In genomic region chr8:71741226-71741625, GRCm38 (mm10) we compare ENCODE assay signal across 11 mouse cellular contexts. TPM values are rescaled to one million over a fixed set of nuclear protein-coding genes. Genes with fewer than 3 reads are reported as not detected.
DNase-seq lines count a peak whose midpoint lies in the region; ATAC-seq and TF ChIP-seq lines count a peak whose summit lies in the region.
"Had no signal": no experiment of that assay in that cellular context is flagged by ENCODE, and none has a peak within 500 bp of the region (broad histone marks: within the 10 kb centered on the region; RNA-seq: fewer than 3 reads in every experiment).

No protein-coding gene starts in this region.

- H3K27me3 ChIP-seq in kidney, embryonic 14.5 days (ENCODE audit: control insufficient read depth, insufficient read depth, low read length): no peaks in the 10 kb centered on the region
- peaks cover 18% of the 10 kb centered on the region for H3K27me3 ChIP-seq in forebrain, embryonic 10.5 days (ENCODE audit: poor library complexity, severe bottlenecking)
- H3K27me3 ChIP-seq in intestine, embryonic 16.5 days (replicated peaks; ENCODE audit: control insufficient read depth, insufficient read depth, low read length): no peaks in the 10 kb centered on the region
- no peaks in the 10 kb centered on the region for H3K27me3 ChIP-seq in midbrain, postnatal 0 days (ENCODE audit: insufficient read depth, low read length)

- TF ChIP-seq CTCF in midbrain, postnatal 0 days (IDR thresholded peaks at IDR 0.05): no peak

- no peak overlapping the region for H3K9ac ChIP-seq in kidney, embryonic 14.5 days (ENCODE audit: low read depth, low read length)
- H3K9ac ChIP-seq in intestine, embryonic 16.5 days (ENCODE audit: low read depth, low read length): no peak overlapping the region
- peak overlapping the region; percentile 33; the same call in 1 of the 2 replicates for H3K9ac ChIP-seq in midbrain, postnatal 0 days (replicated peaks; ENCODE audit: low read length, poor library complexity, severe bottlenecking)

- no peak overlapping the region; the same call in 1 of the 2 replicates for H3K4me3 ChIP-seq in kidney, embryonic 14.5 days (ENCODE audit: low read length)
- H3K4me3 ChIP-seq in forebrain, embryonic 10.5 days: peak overlapping the region; percentile 44; the same call in 1 of the 2 replicates
- peak overlapping the region; percentile 32; the same call in 1 of the 2 replicates for H3K4me3 ChIP-seq in intestine, embryonic 16.5 days (ENCODE audit: low read length)
- peak overlapping the region; percentile 29 for H3K4me3 ChIP-seq in midbrain, postnatal 0 days (ENCODE audit: low read depth, low read length)
- H3K4me3 ChIP-seq: left cerebral cortex, adult 2 months had no signal

- H3K9me3 ChIP-seq in kidney, embryonic 14.5 days (ENCODE audit: control insufficient read depth, low read length): no peaks in the 10 kb centered on the region
- no peaks in the 10 kb centered on the region for H3K9me3 ChIP-seq in forebrain, embryonic 10.5 days
- no peaks in the 10 kb centered on the region for H3K9me3 ChIP-seq in intestine, embryonic 16.5 days (ENCODE audit: control insufficient read depth, low read length)
- no peaks in the 10 kb centered on the region for H3K9me3 ChIP-seq in midbrain, postnatal 0 days (ENCODE audit: low read length)

- no peaks in the 10 kb centered on the region for H3K4me1 ChIP-seq in kidney, embryonic 14.5 days (ENCODE audit: control insufficient read depth, insufficient read depth, low read length)
- peaks cover 13% of the 10 kb centered on the region for H3K4me1 ChIP-seq in forebrain, embryonic 10.5 days
- peaks cover 3% of the 10 kb centered on the region; the same call in 1 of the 2 replicates for H3K4me1 ChIP-seq in intestine, embryonic 16.5 days (ENCODE audit: control insufficient read depth, insufficient read depth, low read length)
- H3K4me1 ChIP-seq in midbrain, postnatal 0 days (ENCODE audit: insufficient read depth, low read length): no peaks in the 10 kb centered on the region

- peak overlapping the region; percentile 47 for H3K4me2 ChIP-seq in kidney, embryonic 14.5 days (replicated peaks; ENCODE audit: low read depth, low read length)
- H3K4me2 ChIP-seq in intestine, embryonic 16.5 days (ENCODE audit: low read depth, low read length): peak overlapping the region; percentile 61
- peak overlapping the region; percentile 61 for H3K4me2 ChIP-seq in midbrain, postnatal 0 days (ENCODE audit: low read depth, low read length, poor library complexity, severe bottlenecking)

- ATAC-seq in kidney, embryonic 14.5 days (ENCODE audit: low FRiP score, low TSS enrichment): no peak
- no peak for ATAC-seq in intestine, embryonic 16.5 days
- ATAC-seq in midbrain, postnatal 0 days (ENCODE audit: low FRiP score): 0 out of 2 replicates have a peak, but pooled peaks have one; percentile 8

- no peaks in the 10 kb centered on the region for H3K36me3 ChIP-seq in kidney, embryonic 14.5 days (ENCODE audit: control insufficient read depth, insufficient read depth, low read length)
- no peaks in the 10 kb centered on the region for H3K36me3 ChIP-seq in forebrain, embryonic 10.5 days (replicated peaks)
- no peaks in the 10 kb centered on the region for H3K36me3 ChIP-seq in intestine, embryonic 16.5 days (ENCODE audit: control insufficient read depth, insufficient read depth, low read length)
- no peaks in the 10 kb centered on the region for H3K36me3 ChIP-seq in midbrain, postnatal 0 days (ENCODE audit: insufficient read depth, low read length)

- no peak for DNase-seq in kidney, adult 8-10 months
- DNase-seq in forebrain, embryonic 10.5 days (ENCODE audit: extremely low spot score, low spot score): no peak
- DNase-seq in midbrain, postnatal 0 days (ENCODE audit: low spot score): no peak
- no peak for DNase-seq in gastrocnemius, postnatal 4 days (ENCODE audit: low spot score in 2 of 2)
- no peak for DNase-seq in urinary bladder, postnatal 4 days (ENCODE audit: low spot score in 2 of 2)
- DNase-seq in kidney, adult 11 months: no peak
- DNase-seq: gastrocnemius, postnatal 10 days had no signal

- WGBS in kidney, embryonic 14.5 days: 41% methylated on average over 3 of the region's 3 CpGs
- WGBS in forebrain, embryonic 10.5 days: 36% methylated on average over 3 of the region's 3 CpGs
- 29% methylated on average over 3 of the region's 3 CpGs for WGBS in intestine, embryonic 16.5 days
- 50% methylated on average over 3 of the region's 3 CpGs for WGBS in midbrain, postnatal 0 days

- no peak overlapping the region for H3K27ac ChIP-seq in kidney, embryonic 14.5 days (ENCODE audit: low read depth, low read length)
- no peak overlapping the region for H3K27ac ChIP-seq in forebrain, embryonic 10.5 days
- no peak overlapping the region for H3K27ac ChIP-seq in intestine, embryonic 16.5 days (ENCODE audit: low read length)
- H3K27ac ChIP-seq in midbrain, postnatal 0 days (ENCODE audit: low read depth, low read length): no peak overlapping the region
- H3K27ac ChIP-seq: left cerebral cortex, adult 2 months had no signal

RNA-seq across cellular contexts. Expression of gene Fcho1, which starts 15.7 kb away (rescaled TPM):
- 5.5 and 6.5 TPM in 2 replicates for polyA plus RNA-seq in kidney, embryonic 14.5 days (2014; fragmentation: Nextera tagmentation; extraction: Ambion mirVana)
- 12.6 and 13.2 TPM in 2 replicates for polyA plus RNA-seq in forebrain, embryonic 10.5 days (2016; fragmentation: Nextera tagmentation; extraction: Ambion mirVana)
- 5.0 and 6.4 TPM in 2 replicates for polyA plus RNA-seq in intestine, embryonic 16.5 days (2015; fragmentation: Nextera tagmentation; extraction: Ambion mirVana)
- 109 and 114 TPM in 2 replicates for total RNA-seq in midbrain, postnatal 0 days (2014; rRNA removed)
- 88.4 and 89.5 TPM in 2 replicates for polyA plus RNA-seq in midbrain, postnatal 0 days (2015; fragmentation: Nextera tagmentation; extraction: Ambion mirVana)
- total RNA-seq in gastrocnemius, postnatal 4 days (2021): 1 to 10 TPM in 1 of 2 experiments, under 1 TPM in 1; 0.61 to 1.5 TPM

RNA-seq across cellular contexts. Expression of gene B3gnt3, which starts 39.6 kb away (rescaled TPM):
- 1.1 and 1.6 TPM in 2 replicates for polyA plus RNA-seq in kidney, embryonic 14.5 days (2014; fragmentation: Nextera tagmentation; extraction: Ambion mirVana)
- 0.41 and 0.69 TPM in 2 replicates for polyA plus RNA-seq in forebrain, embryonic 10.5 days (2016; fragmentation: Nextera tagmentation; extraction: Ambion mirVana)
- 19.2 and 20.9 TPM in 2 replicates for polyA plus RNA-seq in intestine, embryonic 16.5 days (2015; fragmentation: Nextera tagmentation; extraction: Ambion mirVana)
- total RNA-seq in midbrain, postnatal 0 days (2014; rRNA removed): 0.24 and 1.6 TPM in 2 replicates
- polyA plus RNA-seq in midbrain, postnatal 0 days (2015; fragmentation: Nextera tagmentation; extraction: Ambion mirVana): 0.31 and 0.50 TPM in 2 replicates
- total RNA-seq in gastrocnemius, postnatal 4 days (2021): 1 to 10 TPM; 4.1 to 4.5 TPM

RNA-seq across cellular contexts. Expression of gene Insl3, which starts 52.2 kb away (rescaled TPM):
- 1.2 TPM in 1 of 2 replicates, not detected in the other for polyA plus RNA-seq in kidney, embryonic 14.5 days (2014; fragmentation: Nextera tagmentation; extraction: Ambion mirVana)
- polyA plus RNA-seq in forebrain, embryonic 10.5 days (2016; fragmentation: Nextera tagmentation; extraction: Ambion mirVana): 0.26 TPM in 1 of 2 replicates, not detected in the other
- 2.4 and 2.5 TPM in 2 replicates for polyA plus RNA-seq in intestine, embryonic 16.5 days (2015; fragmentation: Nextera tagmentation; extraction: Ambion mirVana)
- not detected in 2 replicates for total RNA-seq in midbrain, postnatal 0 days (2014; rRNA removed)
- 1.2 and 2.1 TPM in 2 replicates for polyA plus RNA-seq in midbrain, postnatal 0 days (2015; fragmentation: Nextera tagmentation; extraction: Ambion mirVana)
- total RNA-seq in gastrocnemius, postnatal 4 days (2021): 1 to 10 TPM; 2.6 to 3.4 TPM
- polyA plus RNA-seq: neural tube, embryonic 11.5 days had no signal
